Mouse (Mus musculus) cerebellum, adult 9-11 months (tissue): ENCODE measurements at regions not wholly inside any gene's neighbourhood (a gene's known extent, or its start where the extent isn't known, plus 50 kb on each side); places are given as distances from the start of the nearest gene placed in this dataset.

Source experiments
- DNase-seq: peaks from one replicate; pipeline ENCODE4 v3.0.0; 2022

GRCm38 (mm10) chr7:40786758-40787157, 111.4 kb upstream of the Vstm2b start:
- no peak for DNase-seq

- DNase-seq = no peak
Observed at GRCm38 (mm10) chr7:40788486-40788885, 109.6 kb upstream of the Vstm2b start.

- no peak for DNase-seq
Observed at GRCm38 (mm10) chr7:40794458-40795207, 103.5 kb upstream of the Vstm2b start.

DNA sequence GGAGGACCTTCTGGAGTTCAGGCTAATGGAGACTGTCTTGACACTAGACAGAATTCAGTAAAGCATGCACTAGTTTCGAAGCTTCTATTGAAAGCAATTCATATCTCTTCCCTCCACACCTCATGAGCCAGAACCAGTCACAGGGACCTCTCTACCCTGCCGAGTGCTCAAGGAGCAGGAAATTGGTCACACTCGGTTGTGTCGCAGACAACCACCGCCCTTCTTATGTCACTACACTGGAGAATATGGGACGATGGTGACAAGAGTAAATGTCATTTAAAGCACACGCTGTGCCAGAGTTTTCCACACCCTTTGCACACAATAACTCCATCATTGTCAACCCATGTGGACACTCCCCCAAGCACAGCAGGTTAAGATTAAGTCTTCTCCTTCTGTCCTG, 98.3 kb upstream of the Vstm2b start:
- DNase-seq = no peak

DNA sequence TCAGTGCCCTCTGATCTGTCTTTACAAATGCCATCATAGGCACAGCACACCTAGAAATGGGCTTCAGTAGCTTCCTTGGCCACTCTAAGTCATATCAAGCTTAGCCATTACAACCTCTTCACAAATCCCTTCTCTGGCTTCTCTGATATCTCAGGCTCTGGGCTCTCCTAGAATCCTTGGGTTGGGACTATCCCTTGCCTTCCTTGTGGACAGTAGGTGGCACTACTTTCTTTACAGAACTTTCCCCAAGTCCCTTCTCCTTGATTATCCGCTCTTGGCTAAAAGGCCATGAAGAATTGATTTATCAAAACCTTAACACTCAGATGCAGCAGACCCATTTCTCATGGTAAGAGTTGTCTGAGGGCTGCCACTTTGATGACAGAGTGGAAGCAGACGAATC, 96.8 kb upstream of the Vstm2b start:
- DNase-seq = no peak

GRCm38 (mm10) chr7:40805211-40805610, 92.9 kb upstream of the Vstm2b start:
- DNase-seq = no peak

DNA sequence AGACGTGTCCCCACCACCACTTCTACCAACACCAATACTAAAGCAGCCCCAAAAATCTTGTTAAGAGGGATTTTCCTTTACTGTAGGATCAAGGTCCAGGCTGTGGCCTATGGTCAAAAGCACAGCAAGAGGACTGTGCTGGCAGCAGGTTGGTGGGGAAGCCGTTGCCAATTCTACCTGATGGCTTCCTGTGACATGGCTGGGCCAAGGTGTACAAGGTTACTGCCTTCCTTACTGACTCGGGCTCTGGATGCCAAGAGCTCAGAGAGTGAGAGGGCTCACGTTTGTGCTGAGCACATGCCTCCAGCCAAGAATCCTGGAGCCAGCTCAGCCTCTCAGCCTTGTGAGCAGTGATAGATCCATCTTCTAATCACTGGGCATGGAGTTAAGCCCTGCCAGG, 92.3 kb upstream of the Vstm2b start:
- DNase-seq = no peak

DNA sequence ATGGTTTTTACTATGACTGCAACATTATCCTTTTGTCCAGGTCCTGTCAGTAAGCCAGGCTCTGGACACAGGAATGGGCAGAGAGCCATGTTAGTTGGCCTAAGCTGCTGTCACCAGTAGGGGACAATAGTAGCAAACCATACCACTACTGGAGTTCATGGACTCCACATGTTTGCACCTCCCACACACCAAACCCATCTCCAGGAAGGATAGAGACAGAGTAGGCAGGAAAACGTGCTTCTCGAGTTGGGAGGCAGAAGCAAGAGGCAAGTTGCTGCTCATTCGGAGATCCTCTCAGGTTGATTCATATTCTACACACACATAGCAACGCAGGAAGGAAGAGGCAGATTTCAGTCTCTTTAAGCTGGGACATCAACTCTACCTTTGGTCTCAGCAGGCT, 85.2 kb upstream of the Vstm2b start:
- no peak for DNase-seq

GRCm38 (mm10) chr7:40825141-40825742, 72.9 kb upstream of the Vstm2b start:
- DNase-seq = no peak

GRCm38 (mm10) chr7:40829526-40829925, 68.6 kb upstream of the Vstm2b start:
- no peak for DNase-seq

GRCm38 (mm10) chr7:40831583-40831982, 66.5 kb upstream of the Vstm2b start:
- DNase-seq = no peak

DNA sequence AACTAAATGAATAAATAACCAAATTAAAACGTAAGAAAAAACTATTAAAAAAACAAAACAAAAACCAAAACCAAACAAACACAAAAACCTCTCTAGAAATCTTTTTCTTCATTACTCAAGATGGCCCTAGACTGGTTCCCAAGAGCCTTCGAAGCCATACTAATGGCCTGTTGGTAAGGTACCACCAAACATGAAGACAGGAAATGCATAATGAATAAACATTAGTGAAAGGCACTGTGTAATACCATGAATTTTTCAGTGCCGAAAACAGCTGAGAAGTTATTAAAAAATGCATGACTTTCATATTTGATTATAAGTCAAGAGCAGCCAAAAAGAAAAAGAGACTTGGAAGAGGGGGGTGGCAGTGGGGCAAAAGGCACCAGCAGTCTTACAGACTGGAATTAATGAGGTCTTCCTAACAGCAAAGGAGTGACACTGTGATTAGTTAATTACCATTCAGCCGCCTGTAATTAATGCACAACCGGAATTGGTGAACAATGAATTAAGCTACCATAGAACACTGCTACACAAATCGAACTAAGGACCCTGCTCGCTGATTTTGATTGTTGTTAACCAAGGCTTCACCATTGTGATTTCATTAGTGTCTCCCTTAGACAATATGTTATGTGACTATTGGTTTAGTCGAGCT, 55.7 kb upstream of the Vstm2b start:
- DNase-seq = no peak

GRCm38 (mm10) chr7:40846512-40846911, 51.6 kb upstream of the Vstm2b start:
- DNase-seq = no peak
